Mouse (Mus musculus): Measurements from ENCODE around the gene Trak1.

- TF ChIP-seq CTCF (IDR thresholded peaks at IDR 0.05; ENCODE audit: low read depth, low read length) (no peak), POLR2A (IDR thresholded peaks at IDR 0.05; ENCODE audit: borderline replicate concordance, low read depth, low read length) (no peak)
Observed at GRCm38 (mm10) chr9:121299976-121300570, 2.8 kb downstream of the Trak1 start.
